Mouse (Mus musculus) liver, embryonic 16.5 days (tissue): Measurements from ENCODE around the gene Slc25a12. TPM values are rescaled to one million over a fixed set of nuclear protein-coding genes. Genes with fewer than 3 reads are reported as not detected.

ENCODE experiments used
- ATAC-seq: fragments of 200-750 bp; cut with Nextera tagmentation; 2 replicates; pipeline ENCODE4 v1.8.0; 2017; ENCODE audit warnings: low read depth, mild to moderate bottlenecking, moderate number of reproducible peaks, moderate library complexity
- H3K27ac ChIP-seq: fragments of 300-500 bp; sonication (generic); 2 replicates; pipeline ENCODE4 v1.5.1; 2014; ENCODE audit warnings: mild to moderate bottlenecking, low read length
- H3K27me3 ChIP-seq: fragments of 300-500 bp; sonication (generic); 2 replicates; pipeline ENCODE4 v1.6.1; 2014; ENCODE audit warnings: low read depth, low read length, mixed read lengths; ENCODE audit not compliant: control insufficient read depth, insufficient read depth
- H3K36me3 ChIP-seq: fragments of 300-500 bp; sonication (generic); 2 replicates; pipeline ENCODE4 v1.6.1; 2014; ENCODE audit warnings: mild to moderate bottlenecking; ENCODE audit not compliant: control insufficient read depth, insufficient read depth
- H3K4me1 ChIP-seq: fragments of 300-500 bp; sonication (generic); 2 replicates; pipeline ENCODE4 v1.6.1; 2014; ENCODE audit warnings: low read depth, low read length, mixed read lengths; ENCODE audit not compliant: control insufficient read depth
- H3K4me2 ChIP-seq: fragments of 300-500 bp; sonication (generic); 2 replicates; pipeline ENCODE4 v1.6.1; 2014; ENCODE audit warnings: low read depth, low read length, mixed read lengths
- H3K4me3 ChIP-seq: fragments of 300-500 bp; sonication (generic); 2 replicates; pipeline ENCODE4 v1.5.1; 2014; ENCODE audit warnings: low read depth, mild to moderate bottlenecking, low read length
- H3K9ac ChIP-seq: fragments of 300-500 bp; sonication (generic); 2 replicates; pipeline ENCODE4 v1.6.1; 2014; ENCODE audit warnings: low read depth, low read length
- H3K9me3 ChIP-seq: fragments of 300-500 bp; sonication (generic); replicated peaks from 2 replicates; pipeline ENCODE4 v1.6.1; 2016; ENCODE audit warnings: low read length; ENCODE audit not compliant: control insufficient read depth
- WGBS: fragments of 180-500 bp; shearing (Covaris S2); extraction: QIAGEN DNeasy Blood & Tissue Kit; methylation state at CpG from one replicate; pipeline ENCODE4 v1.1.7; 2014; ENCODE audit not compliant: insufficient replicate concordance; 5-methylcytosine and 5-hydroxymethylcytosine counted together
- polyA plus RNA-seq: library from polyadenylated mRNA; unstranded; fragments of >200 nt; fragmentation: Nextera tagmentation; extraction: Ambion mirVana; gene quantifications from 2 replicates; pipeline ENCODE4 v1.2.1, GENCODE M21; 2015

Gene Slc25a12
- polyA plus RNA-seq, 1 experiment from 2014 or later = 22.6 TPM

DNA sequence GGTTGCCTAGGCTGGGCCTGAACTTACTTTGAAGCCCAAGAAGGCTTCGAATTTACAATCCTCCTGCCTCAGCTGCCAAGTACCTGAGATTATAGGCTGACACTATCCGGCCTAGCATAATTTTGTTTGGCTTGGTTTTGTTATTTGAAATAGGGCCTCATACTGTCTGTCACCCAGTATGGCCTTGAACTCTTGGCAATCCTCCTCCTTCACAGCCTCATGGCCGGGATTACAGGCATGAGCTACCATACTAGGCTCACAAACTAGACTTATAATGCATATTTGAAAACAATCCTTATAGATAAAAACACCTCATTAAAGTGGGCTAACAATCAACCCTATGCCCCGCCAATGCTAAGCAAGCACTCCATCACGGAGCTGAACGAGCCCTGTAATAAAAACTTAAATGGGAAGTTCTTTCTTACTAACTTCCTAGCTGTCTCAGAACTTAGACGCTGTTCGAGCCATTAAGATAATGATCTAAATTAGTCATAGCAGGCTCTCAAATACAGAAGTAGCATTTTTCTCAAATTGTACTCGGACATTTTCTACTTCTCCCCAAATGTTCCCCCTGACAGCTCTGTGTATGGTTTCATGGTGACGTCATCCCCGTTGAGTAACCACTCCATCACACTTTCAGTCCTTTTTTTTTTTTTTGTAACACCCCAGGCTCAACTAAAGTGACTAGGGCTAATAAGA is 40.6 kb downstream of the Slc25a12 start:
- no peak overlapping the region for H3K4me3 ChIP-seq
- no peaks in the 10 kb centered on the region for H3K4me1 ChIP-seq
- H3K27ac ChIP-seq = no peak overlapping the region
- no peak overlapping the region for H3K9ac ChIP-seq
- no peaks in the 10 kb centered on the region for H3K9me3 ChIP-seq
- H3K27me3 ChIP-seq = no peaks in the 10 kb centered on the region
- WGBS = 48% methylated on average over 11 of the region's 11 CpGs
- ATAC-seq = no peak
- H3K4me2 ChIP-seq = no peak overlapping the region
- no peaks in the 10 kb centered on the region for H3K36me3 ChIP-seq

DNA sequence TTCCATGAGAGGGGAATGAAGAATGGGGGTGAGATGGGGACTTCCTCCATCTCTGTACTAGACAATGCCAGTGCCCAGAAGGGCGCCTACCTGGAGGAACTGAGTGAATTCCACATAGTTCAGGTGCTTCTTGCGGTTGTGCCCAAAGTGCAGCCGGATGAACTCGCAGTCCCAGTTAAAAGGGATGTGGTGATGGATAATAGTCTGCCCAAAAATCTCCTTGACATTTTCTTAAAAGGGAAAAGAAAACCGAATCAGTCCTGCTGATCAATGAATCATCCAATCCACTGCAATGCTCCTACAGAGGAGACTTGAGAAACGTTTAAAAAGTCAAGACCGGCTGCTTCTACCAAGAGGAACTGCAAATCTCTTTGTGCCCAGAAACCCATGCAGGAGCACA is 43.7 kb downstream of the Slc25a12 start:
- ATAC-seq = no peak
- no peak overlapping the region for H3K4me2 ChIP-seq
- H3K4me1 ChIP-seq = no peaks in the 10 kb centered on the region
- H3K27me3 ChIP-seq = no peaks in the 10 kb centered on the region
- 76% methylated on average over 7 of the region's 7 CpGs for WGBS
- H3K4me3 ChIP-seq = no peak overlapping the region
- no peaks in the 10 kb centered on the region for H3K36me3 ChIP-seq
- no peaks in the 10 kb centered on the region for H3K9me3 ChIP-seq
- H3K27ac ChIP-seq = no peak overlapping the region
- H3K9ac ChIP-seq = no peak overlapping the region

DNA sequence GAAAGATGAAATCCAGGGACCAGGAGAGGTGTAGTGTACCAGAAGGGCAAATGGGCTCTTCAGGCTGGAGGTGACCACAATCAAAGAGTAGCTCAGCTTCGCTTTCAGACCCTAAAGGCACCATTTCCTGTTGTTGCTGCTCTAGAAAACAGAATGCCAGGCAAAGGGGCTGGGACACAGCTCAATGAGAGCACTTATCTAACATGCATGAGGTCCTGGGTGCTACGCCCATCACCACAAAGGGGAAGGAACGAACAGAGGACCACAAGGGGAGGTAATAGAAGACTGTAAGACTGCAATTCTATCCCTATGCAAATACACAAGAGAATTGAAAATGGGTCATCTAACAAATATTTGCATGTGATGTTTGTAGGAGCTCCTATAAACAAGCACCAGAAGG is 46.1 kb downstream of the Slc25a12 start:
- WGBS = 44% methylated on average over 3 of the region's 3 CpGs
- no peak overlapping the region for H3K9ac ChIP-seq
- H3K4me1 ChIP-seq = no peaks in the 10 kb centered on the region
- H3K36me3 ChIP-seq = peaks cover 3% of the 10 kb centered on the region; the same call in 1 of the 2 replicates
- no peak overlapping the region for H3K4me2 ChIP-seq
- no peaks in the 10 kb centered on the region for H3K9me3 ChIP-seq
- no peak overlapping the region for H3K27ac ChIP-seq
- no peak overlapping the region for H3K4me3 ChIP-seq
- ATAC-seq = no peak
- H3K27me3 ChIP-seq = no peaks in the 10 kb centered on the region

DNA sequence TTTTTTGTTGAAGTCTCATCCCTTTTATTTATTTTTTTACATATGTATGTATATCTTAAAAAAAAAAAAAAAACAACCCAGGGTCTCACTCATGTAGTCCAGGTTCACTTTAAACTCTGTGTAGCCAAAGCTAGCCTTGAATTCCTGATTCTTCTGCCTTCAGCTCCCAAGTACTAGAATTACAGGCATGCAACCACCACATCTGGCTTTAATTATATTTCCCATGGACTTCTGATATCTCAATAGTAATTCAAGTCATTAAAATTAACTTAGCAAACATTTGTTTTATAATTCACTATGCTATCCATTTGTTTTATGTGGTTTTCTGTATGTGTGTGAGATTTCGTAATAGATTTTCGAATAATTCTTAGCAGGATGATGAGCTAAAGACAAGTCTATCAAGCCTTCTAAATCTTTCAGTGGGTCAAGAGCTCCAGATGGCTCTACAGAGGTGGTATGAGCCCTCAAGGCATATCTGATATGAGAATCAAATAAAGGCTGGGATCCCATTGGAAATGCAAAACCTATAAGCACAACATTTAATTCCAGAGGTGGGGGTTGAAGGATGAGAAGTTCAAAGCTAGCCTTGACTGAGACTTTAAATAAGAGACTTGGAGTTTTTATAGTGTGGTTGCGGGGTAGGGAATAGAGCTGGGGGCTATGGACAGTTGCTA is 51.3 kb downstream of the Slc25a12 start:
- 81% methylated on average over 3 of the region's 3 CpGs for WGBS
- Histone ChIP-seq H3K27me3 (no peaks in the 10 kb centered on the region), H3K9ac (no peak overlapping the region), H3K4me3 (no peak overlapping the region), H3K36me3 (peaks cover 3% of the 10 kb centered on the region; the same call in 1 of the 2 replicates), H3K9me3 (no peaks in the 10 kb centered on the region), H3K27ac (no peak overlapping the region), H3K4me2 (no peak overlapping the region), H3K4me1 (no peaks in the 10 kb centered on the region)
- no peak for ATAC-seq

DNA sequence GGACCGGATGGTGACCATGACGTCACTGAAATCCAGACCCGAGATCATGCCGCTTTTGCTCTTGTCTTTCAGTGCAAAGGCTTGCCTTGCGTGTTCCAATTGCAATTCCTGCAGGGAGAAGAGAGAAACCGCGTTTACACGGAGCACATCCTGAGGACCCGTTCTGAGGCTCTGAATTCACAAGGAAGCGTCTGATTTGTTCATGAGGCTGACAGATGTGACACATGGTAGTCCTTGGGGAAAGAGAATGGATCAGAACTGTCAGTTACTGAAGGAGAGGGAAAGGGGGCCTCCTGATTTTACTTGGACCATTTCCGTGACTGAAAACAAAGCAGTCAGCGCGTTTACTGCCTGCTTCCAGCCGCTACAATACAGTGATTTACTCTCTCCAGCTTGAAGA is 52.5 kb downstream of the Slc25a12 start:
- Histone ChIP-seq H3K4me2 (no peak overlapping the region), H3K27me3 (no peaks in the 10 kb centered on the region), H3K36me3 (peaks cover 3% of the 10 kb centered on the region; the same call in 1 of the 2 replicates), H3K9ac (no peak overlapping the region), H3K9me3 (no peaks in the 10 kb centered on the region), H3K4me3 (no peak overlapping the region), H3K4me1 (no peaks in the 10 kb centered on the region), H3K27ac (no peak overlapping the region)
- WGBS = 79% methylated on average over 14 of the region's 14 CpGs
- ATAC-seq = no peak

DNA sequence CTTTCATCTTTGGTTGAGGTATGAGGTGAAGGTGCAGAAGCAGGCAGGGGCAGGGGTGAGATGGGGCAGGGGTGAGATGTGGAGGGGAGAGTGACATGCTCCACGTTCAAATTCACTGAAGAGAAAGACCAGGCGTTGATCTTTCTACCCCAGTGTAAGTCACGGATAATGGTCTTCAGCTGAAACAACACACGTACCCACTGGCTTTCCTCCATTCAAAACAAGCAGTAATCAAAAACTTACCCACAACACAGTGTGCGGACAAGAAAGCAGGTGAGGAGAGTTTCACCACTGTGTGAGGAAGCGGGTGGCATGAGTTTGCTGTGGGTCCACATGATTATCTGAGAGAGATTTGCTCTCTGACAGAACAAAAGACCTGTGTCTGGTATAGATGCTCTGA is 53.5 kb downstream of the Slc25a12 start:
- Histone ChIP-seq H3K4me1 (no peaks in the 10 kb centered on the region), H3K36me3 (peaks cover 3% of the 10 kb centered on the region; the same call in 1 of the 2 replicates), H3K27ac (no peak overlapping the region), H3K4me3 (no peak overlapping the region), H3K27me3 (no peaks in the 10 kb centered on the region), H3K9me3 (no peaks in the 10 kb centered on the region), H3K4me2 (no peak overlapping the region), H3K9ac (no peak overlapping the region)
- ATAC-seq = no peak
- WGBS = 68% methylated on average over 6 of the region's 6 CpGs

DNA sequence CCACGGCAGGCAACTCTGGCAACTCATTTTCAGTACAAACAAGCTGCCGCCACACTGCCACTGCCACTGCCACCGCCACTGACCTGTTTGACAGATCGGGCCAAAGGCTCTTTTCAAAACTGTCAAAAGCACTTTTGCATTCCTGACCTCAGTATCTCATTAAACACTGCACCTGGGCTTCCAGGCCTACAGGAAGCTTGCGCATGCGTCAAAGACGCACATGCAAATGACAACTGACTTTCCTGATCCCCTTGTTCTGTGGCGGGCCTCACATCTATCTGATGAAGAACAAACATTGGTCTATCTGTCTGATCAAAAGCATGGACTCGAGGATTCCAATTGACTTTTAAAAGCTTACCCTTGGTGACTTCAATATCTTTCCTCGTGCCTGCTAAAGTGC is 55.5 kb downstream of the Slc25a12 start:
- no peak overlapping the region for H3K9ac ChIP-seq
- no peak overlapping the region for H3K4me3 ChIP-seq
- H3K36me3 ChIP-seq = no peaks in the 10 kb centered on the region
- WGBS = 75% methylated on average over 10 of the region's 10 CpGs
- no peak for ATAC-seq
- no peak overlapping the region for H3K4me2 ChIP-seq
- no peak overlapping the region for H3K27ac ChIP-seq
- H3K9me3 ChIP-seq = no peaks in the 10 kb centered on the region
- H3K27me3 ChIP-seq = no peaks in the 10 kb centered on the region
- H3K4me1 ChIP-seq = no peaks in the 10 kb centered on the region

DNA sequence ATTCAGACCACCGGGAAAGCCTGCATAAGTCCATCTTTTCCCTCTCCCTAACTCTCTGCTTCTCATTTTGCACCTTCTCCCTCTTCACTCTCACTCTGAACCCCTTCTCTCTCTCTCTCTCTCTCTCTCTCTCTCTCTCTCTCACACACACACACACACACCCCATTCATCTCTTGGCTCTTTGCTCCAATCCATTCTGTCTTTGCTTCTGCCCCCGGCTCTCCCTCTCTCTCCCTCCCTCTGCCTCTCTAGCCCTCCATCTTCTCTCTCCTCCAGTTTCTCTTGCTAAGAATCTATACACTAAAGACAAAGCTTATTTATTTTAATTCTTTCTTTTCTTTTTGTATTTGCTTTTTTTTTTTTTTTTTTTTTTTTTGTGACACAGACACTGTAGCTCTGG is 57.8 kb downstream of the Slc25a12 start:
- Histone ChIP-seq H3K27ac (no peak overlapping the region), H3K4me3 (no peak overlapping the region), H3K9ac (no peak overlapping the region), H3K36me3 (no peaks in the 10 kb centered on the region), H3K4me2 (no peak overlapping the region), H3K27me3 (no peaks in the 10 kb centered on the region), H3K4me1 (no peaks in the 10 kb centered on the region), H3K9me3 (no peaks in the 10 kb centered on the region)
- no peak for ATAC-seq
- WGBS = 82% methylated on average over 2 of the region's 2 CpGs

DNA sequence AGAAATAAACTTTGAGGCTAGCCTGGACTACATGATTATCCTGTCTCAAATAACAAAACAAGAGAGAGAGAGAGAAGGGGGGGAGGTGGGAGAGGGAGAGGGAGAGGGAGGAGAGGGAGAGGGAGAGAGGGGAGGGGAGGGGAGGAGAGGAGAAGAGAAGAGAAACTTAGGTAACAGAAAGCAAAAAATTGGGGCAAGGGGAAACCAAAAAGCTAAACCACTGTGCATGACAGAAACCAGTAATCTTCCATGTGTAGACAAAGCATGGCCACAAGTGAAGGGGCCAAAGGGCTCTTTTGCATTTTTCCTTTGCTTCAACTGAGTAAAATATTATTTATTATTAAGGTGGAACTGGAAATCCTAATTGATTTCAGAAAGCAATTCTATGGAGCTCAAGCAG is 61.2 kb downstream of the Slc25a12 start:
- no peak for ATAC-seq
- no peaks in the 10 kb centered on the region for H3K27me3 ChIP-seq
- H3K9ac ChIP-seq = no peak overlapping the region
- no peak overlapping the region for H3K4me2 ChIP-seq
- no peak overlapping the region for H3K4me3 ChIP-seq
- no peak overlapping the region for H3K27ac ChIP-seq
- no peaks in the 10 kb centered on the region for H3K9me3 ChIP-seq
- no peaks in the 10 kb centered on the region for H3K36me3 ChIP-seq
- peaks cover 2% of the 10 kb centered on the region; the same call in 1 of the 2 replicates for H3K4me1 ChIP-seq
